Mouse (Mus musculus) cerebral cortex, adult 2 months (tissue): Measurements from ENCODE around the gene Gpr84.

Experiments used
- WGBS: fragments of 180-500 bp; shearing (Covaris S2); methylation state at CpG from one replicate; pipeline ENCODE4 v1.1.7; 2018; 5-methylcytosine and 5-hydroxymethylcytosine counted together

Gene Gpr84

DNA sequence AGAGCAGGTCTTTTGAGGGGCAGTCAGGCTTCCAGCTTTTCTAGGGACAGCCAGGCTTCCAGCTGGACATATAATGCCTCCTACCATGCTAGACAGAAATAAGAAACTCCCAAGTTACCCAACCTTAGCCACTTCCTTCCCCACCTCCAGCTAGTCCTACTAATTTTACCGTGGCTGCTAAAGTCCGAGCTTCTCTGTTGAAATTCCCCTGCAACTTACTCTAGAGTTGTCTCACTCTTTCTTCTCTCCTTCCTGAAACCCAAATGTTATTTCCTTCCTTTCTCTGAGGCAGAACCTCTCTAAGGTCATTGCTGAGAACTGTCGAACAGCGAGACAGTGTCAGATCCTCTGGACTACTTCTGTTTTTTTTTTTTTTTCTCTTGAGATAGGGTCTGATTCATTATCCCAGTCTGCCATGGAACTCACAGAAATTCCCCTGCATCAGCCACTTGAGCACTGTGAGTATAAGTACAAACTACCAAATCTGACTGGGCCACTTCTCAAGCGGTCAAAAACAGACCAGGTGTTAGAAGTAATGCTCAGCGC lies at the start of gene Gpr84:
Gene Gpr84, minus strand, starts transcription at position 248 of the 546 bp plus-strand sequence.
- 67% methylated on average over 6 of the region's 6 CpGs for WGBS

DNA sequence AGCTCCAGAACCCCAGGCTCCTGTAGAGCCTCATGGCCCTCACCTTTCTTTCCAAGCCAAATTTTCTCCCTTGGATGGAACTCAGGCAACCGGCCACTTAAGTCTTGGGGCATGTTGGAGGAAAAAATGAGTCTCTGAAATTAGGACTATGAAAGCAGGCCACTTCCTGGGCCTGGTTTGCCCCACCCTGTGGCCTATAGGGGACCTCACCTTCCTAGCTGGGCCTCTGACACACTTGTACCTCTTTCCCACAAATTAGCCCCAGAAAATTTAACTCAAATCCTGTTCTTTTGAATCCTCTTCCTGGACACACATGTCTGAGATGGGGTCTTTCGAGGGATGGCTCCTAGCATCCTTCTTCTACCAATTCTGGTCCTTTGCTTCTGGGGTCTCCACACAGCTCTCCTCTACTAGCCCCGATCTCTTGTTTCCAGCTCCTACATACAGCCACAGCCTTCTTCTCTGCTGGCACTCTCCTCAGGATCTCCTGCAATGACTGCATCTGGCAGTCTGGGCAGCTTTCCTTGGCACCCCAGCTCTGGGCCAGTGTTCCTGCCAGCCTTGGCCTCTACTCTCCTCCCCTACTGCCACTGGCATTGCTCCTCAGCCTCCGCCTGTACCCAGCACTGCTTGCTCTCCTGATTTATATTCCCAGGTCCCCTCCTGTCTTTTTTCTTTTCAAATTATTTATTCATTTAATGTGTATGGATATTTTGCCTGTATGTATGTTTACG lies 49.6 kb upstream of the Gpr84 start:
- WGBS: 81% methylated on average over 5 of the region's 5 CpGs

- WGBS: 87% methylated on average over 1 of the region's 1 CpGs
These were observed 48.7 kb upstream of the Gpr84 start for GRCm38 (mm10) chr15:103359122-103359510.

DNA sequence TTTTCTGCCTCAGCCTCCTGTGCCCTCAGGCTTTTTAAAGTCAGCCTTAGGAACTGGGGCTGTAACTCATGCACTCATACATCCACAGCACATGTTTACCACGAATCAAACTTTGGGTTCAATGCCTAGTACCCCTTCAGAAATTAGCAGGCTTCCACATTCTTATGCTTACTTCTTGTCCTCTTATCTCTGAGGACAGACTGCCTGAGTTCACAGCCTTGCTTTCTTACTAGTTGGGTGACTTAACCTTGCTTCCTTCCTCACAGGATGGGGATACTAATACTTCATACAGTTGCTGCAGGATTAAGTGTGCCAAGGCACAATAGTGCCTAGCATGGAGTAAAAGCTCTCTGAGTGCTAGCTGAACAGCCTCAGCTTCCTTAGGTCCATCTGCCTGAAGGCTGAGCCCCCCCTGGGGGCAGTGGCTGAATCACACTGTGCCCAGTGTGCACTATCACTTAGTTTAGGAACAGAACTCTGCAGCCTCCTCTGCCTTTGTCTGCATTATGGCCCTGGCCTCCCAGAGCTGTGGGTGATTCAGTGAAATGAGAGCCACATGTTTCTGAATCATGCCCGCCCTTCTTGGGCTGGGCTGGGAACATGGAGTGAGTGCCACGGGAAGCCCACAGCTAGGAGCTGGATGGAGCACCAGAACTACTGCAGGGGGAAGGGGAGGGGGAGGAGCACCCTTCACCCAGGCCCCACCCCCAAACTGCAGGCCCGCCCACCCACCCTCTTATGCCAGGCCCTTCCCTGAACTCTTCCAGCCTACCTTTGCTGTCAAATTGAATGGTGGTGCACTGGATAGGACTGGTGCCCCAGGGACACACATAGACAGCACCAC lies 48.1 kb upstream of the Gpr84 start:
- WGBS: 46% methylated on average over 3 of the region's 4 CpGs

- 58% methylated on average over 4 of the region's 4 CpGs for WGBS
These were observed 47.4 kb upstream of the Gpr84 start for GRCm38 (mm10) chr15:103357817-103358216.

- WGBS: 93% methylated on average over 4 of the region's 4 CpGs
These were observed 45.7 kb upstream of the Gpr84 start for GRCm38 (mm10) chr15:103356130-103356529.

GRCm38 (mm10) chr15:103355420-103355819 lies 45.0 kb upstream of the Gpr84 start:
- 77% methylated on average over 4 of the region's 4 CpGs for WGBS

GRCm38 (mm10) chr15:103354690-103355089 lies 44.3 kb upstream of the Gpr84 start:
- 94% methylated on average over 2 of the region's 2 CpGs for WGBS

- WGBS: 98% methylated on average over 11 of the region's 11 CpGs
These were observed 43.3 kb upstream of the Gpr84 start for GRCm38 (mm10) chr15:103353511-103354256.

- WGBS: 33% methylated on average over 4 of the region's 4 CpGs
These were observed 42.4 kb upstream of the Gpr84 start for GRCm38 (mm10) chr15:103352856-103353255.

DNA sequence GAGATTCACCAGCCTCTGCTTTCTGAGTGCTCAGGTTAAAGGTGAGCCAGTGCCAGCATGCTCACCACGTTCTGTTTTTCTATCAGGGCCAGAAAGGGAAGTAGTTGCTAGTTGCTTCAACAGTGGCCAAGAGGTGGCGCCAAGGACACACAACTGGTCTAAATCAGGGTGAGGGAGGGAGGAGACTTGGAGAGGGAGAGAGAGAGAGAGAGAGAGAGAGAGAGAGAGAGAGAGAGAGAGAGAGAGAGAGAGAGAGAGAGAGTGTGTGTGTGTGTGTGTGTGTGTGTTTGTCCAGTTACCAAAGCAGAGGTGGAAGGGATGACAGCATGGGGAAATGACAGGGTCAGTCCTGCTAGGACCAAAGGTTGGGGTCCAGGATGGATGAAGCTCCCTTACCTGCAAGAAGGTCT lies 36.9 kb upstream of the Gpr84 start:
- 6% methylated on average over 2 of the region's 2 CpGs for WGBS

DNA sequence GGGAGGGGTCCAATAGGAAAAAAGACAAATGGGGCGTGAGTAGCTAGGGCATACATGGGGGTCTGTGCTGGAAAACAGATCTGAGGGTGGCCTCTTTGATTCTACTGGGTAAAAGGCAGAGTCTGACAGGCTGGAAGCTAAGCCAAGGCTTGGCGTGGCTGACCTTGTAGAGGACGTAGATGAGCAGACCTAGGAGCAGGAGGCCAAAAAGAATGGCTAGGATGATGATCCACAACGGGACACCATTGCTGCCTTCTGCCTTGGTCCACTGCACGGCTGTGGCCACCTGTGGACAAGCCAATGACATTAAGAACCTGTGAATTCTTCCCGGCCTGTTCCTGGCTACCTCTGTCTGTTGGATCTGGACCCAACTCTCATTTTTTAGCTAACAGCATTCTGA lies 35.4 kb upstream of the Gpr84 start:
- WGBS: 90% methylated on average over 6 of the region's 6 CpGs

DNA sequence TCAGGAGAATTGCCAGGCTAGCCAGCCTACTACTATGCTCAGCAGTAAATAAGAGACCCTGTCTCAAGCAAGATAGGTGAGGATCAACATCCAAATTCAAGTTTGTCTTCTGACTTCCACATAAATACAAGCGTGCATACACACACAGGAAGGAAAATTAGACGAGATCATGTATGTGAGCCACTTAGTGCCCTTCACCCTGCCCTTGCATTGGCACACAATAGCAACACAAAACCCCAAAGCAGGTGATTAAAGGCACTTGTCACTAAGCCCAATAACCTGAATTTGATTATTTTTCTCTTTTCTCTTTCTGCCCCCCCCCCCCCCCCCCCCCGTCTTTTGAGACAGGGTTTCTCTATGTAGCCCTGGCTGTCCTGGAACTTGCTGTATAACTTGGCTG lies 32.6 kb upstream of the Gpr84 start:
- 69% methylated on average over 3 of the region's 3 CpGs for WGBS

DNA sequence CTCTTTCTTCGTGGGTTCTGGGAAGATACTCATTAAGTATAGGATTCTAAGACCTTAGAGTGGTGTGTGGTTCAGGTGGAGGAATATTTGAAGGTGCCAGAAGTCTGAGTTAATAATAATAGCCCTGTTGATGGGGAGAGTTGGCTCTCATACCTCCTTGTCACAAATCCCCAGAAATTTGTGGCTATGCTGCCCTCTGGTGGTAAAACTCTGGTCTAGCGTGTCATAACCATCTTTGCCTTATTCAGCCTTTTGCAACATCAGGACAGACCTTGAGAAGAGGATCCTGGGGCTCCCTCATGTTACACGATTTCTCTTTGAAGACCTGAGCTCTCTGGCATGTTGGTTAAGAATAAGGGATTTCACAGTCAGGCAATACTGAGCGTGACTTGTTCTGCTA lies 32.0 kb upstream of the Gpr84 start:
- WGBS: 21% methylated on average over 4 of the region's 4 CpGs

- WGBS: 53% methylated on average over 8 of the region's 8 CpGs
These were observed 31.1 kb upstream of the Gpr84 start for GRCm38 (mm10) chr15:103341547-103341946.

GRCm38 (mm10) chr15:103340786-103341185 lies 30.4 kb upstream of the Gpr84 start:
- WGBS: 23% methylated on average over 4 of the region's 4 CpGs

GRCm38 (mm10) chr15:103339961-103340337 lies 29.5 kb upstream of the Gpr84 start, which contains the start of gene Zfp385a:
TSS of gene Zfp385a (minus strand) at chr15:103340093.
- WGBS: under 1% methylated on average over 25 of the region's 26 CpGs

GRCm38 (mm10) chr15:103339166-103339960 lies 29.0 kb upstream of the Gpr84 start:
- WGBS: 14% methylated on average over 31 of the region's 31 CpGs

DNA sequence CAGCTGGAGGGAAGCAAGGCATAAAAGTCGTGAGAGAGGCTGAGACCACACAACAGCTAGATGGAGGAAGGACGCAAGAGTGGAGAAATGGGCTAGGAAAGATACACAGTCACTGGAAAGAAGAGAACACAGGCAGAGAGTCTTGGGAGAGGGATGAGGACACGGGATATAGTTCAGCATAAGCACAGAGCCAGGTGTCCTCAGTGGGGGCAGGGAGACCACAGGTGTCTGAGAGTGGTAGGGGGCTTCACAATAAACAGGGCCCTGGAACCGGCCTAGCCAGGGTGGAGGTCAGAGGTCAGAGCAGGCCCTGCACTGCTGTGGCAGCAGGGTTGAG lies 28.4 kb upstream of the Gpr84 start:
- WGBS: 45% methylated on average over 4 of the region's 4 CpGs

DNA sequence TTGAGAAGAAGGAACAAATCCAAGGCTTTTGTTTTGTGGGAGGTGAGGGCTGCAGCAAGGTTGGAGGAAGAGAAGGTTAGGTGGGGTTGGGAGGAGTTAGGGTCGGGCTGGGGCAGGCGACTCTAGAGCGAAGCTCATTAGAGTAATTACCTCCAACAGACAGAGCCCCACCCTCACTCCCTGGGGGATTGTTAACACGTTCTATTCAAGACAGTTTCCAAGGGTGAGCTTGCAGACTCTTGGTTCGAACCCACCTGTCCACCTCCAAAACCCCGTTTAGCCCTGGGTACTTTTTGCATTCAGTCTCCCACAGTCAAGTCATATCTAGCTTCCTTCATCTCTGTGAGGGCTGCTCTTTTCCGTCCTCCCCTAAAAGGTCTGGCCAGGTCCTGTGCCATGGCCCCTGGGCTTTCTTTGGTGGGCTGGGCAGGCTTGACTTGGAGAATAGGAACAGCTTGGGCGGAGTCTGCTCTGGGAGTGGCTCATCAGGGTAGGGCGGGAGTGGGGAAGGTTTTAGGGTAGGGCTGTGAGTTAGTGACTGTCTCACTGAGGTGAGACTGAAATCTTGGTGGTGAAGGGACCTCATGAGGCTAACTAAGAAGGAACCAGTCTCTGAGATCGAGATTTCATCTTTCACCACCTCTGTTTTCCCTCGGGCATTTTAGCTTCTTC lies 26.7 kb upstream of the Gpr84 start:
- WGBS: 47% methylated on average over 11 of the region's 11 CpGs
